Mouse (Mus musculus) megakaryocyte-erythroid progenitor cell, adult 5-6 weeks (primary cell): ENCODE data around the gene 4931406P16Rik. TPM values are rescaled to one million over a fixed set of nuclear protein-coding genes. Genes with fewer than 3 reads are reported as not detected.
"Not testable (repeated sequence)": the region's sequence is repeated elsewhere in the genome, so short reads cannot be mapped to it uniquely, and the experiment has no call there.

Experiments
- ATAC-seq: replicated peaks from 2 replicates; pipeline ENCODE4 v1.8.0; 2016; ENCODE audit warnings: mild to moderate bottlenecking, inconsistent platforms; ENCODE audit not compliant: severe bottlenecking, poor library complexity, low FRiP score, low TSS enrichment
- total RNA-seq, 2 experiments: library from RNA; stranded (forward) in 1 of 2; stranded (reverse) in 1 of 2; fragments of 200-1000, 215-1000 nt in 1 of 2; fragments of >200 nt in 1 of 2; fragmentation: Nextera tagmentation in 1 of 2; gene quantifications; 2 replicates each; pipeline ENCODE4 v1.2.3; 2014 to 2017

The 4931406P16Rik gene
- total RNA-seq (2014; fragmentation: Nextera tagmentation) (18.1 and 31.2 TPM in 2 replicates), total RNA-seq (2017) (16.2 and 20.3 TPM in 2 replicates)

GRCm38 (mm10) chr7:34313443-34313875 lies at the start of gene 4931406P16Rik:
Gene 4931406P16Rik (minus strand): TSS chr7:34313551.
- peak; percentile 63 for ATAC-seq

GRCm38 (mm10) chr7:34355629-34356028 lies 42.3 kb upstream of the 4931406P16Rik start:
- peak; percentile 78 for ATAC-seq

- ATAC-seq = peak; percentile 73
Observed at GRCm38 (mm10) chr7:34351997-34352396, 38.6 kb upstream of the 4931406P16Rik start.

- no peak for ATAC-seq
Observed at GRCm38 (mm10) chr7:34350166-34350565, 36.8 kb upstream of the 4931406P16Rik start.

- no peak for ATAC-seq
Observed at GRCm38 (mm10) chr7:34348011-34348410, 34.7 kb upstream of the 4931406P16Rik start.

- no peak for ATAC-seq
Observed at GRCm38 (mm10) chr7:34347041-34347440, 33.7 kb upstream of the 4931406P16Rik start.

- ATAC-seq = no peak
Observed at GRCm38 (mm10) chr7:34346505-34346904, 33.2 kb upstream of the 4931406P16Rik start.

- no peak for ATAC-seq
Observed at GRCm38 (mm10) chr7:34342040-34342793, 28.9 kb upstream of the 4931406P16Rik start.

- no peak for ATAC-seq
Observed at GRCm38 (mm10) chr7:34340841-34341240, 27.5 kb upstream of the 4931406P16Rik start.

GRCm38 (mm10) chr7:34339164-34339489 lies 25.8 kb upstream of the 4931406P16Rik start:
- no peak for ATAC-seq

GRCm38 (mm10) chr7:34338445-34339163 lies 25.3 kb upstream of the 4931406P16Rik start:
- no peak for ATAC-seq

GRCm38 (mm10) chr7:34337268-34337667 lies 23.9 kb upstream of the 4931406P16Rik start:
- no peak for ATAC-seq

GRCm38 (mm10) chr7:34336545-34336944 lies 23.2 kb upstream of the 4931406P16Rik start:
- not testable (repeated sequence) for ATAC-seq

- no peak for ATAC-seq
Observed at GRCm38 (mm10) chr7:34327493-34327892, 14.1 kb upstream of the 4931406P16Rik start.

- ATAC-seq = no peak
Observed at GRCm38 (mm10) chr7:34324857-34325256, 11.5 kb upstream of the 4931406P16Rik start.

GRCm38 (mm10) chr7:34324005-34324404 lies 10.7 kb upstream of the 4931406P16Rik start:
- no peak for ATAC-seq

GRCm38 (mm10) chr7:34323351-34323750 lies 10.0 kb upstream of the 4931406P16Rik start:
- ATAC-seq = no peak

GRCm38 (mm10) chr7:34321958-34322357 lies 8.6 kb upstream of the 4931406P16Rik start:
- ATAC-seq = no peak

GRCm38 (mm10) chr7:34321119-34321518 lies 7.8 kb upstream of the 4931406P16Rik start:
- ATAC-seq = no peak

GRCm38 (mm10) chr7:34319957-34320356 lies 6.6 kb upstream of the 4931406P16Rik start:
- ATAC-seq = no peak

- no peak for ATAC-seq
Observed at GRCm38 (mm10) chr7:34319123-34319522, 5.8 kb upstream of the 4931406P16Rik start.
